Mouse (Mus musculus): Measurements from ENCODE around the gene Ap5b1. TPM values are rescaled to one million over a fixed set of nuclear protein-coding genes. Genes with fewer than 3 reads are reported as not detected.

Ap5b1 gene
- polyA plus RNA-seq, 1 experiment from 2014 or later, result 2.6 TPM

Other genes with a start within 250 kb of the Ap5b1 start
- gene Catsper1, start 232.3 kb upstream of the Ap5b1 start, polyA plus RNA-seq (2016; fragmentation: Nextera tagmentation; extraction: Ambion mirVana), result not detected in 2 replicates
- 0.24 and 0.65 TPM in 2 replicates for gene Cst6, start 218.5 kb upstream of the Ap5b1 start, polyA plus RNA-seq (2016; fragmentation: Nextera tagmentation; extraction: Ambion mirVana)
- gene Eif1ad, start 201.3 kb upstream of the Ap5b1 start, polyA plus RNA-seq (2016; fragmentation: Nextera tagmentation; extraction: Ambion mirVana), result 90.4 and 93.7 TPM in 2 replicates
- 570 and 593 TPM in 2 replicates for gene Banf1, start 200.9 kb upstream of the Ap5b1 start, polyA plus RNA-seq (2016; fragmentation: Nextera tagmentation; extraction: Ambion mirVana)
- gene Sart1, start 179.3 kb upstream of the Ap5b1 start, polyA plus RNA-seq (2016; fragmentation: Nextera tagmentation; extraction: Ambion mirVana), result 89.4 and 96.6 TPM in 2 replicates
- gene Tsga10ip, start 165.5 kb upstream of the Ap5b1 start, polyA plus RNA-seq (2016; fragmentation: Nextera tagmentation; extraction: Ambion mirVana), result 0.28 and 0.72 TPM in 2 replicates
- gene Drap1, start 143.0 kb upstream of the Ap5b1 start, polyA plus RNA-seq (2016; fragmentation: Nextera tagmentation; extraction: Ambion mirVana), result 222 and 242 TPM in 2 replicates
- 49.5 and 55.0 TPM in 2 replicates for gene AI837181, start 142.9 kb upstream of the Ap5b1 start, polyA plus RNA-seq (2016; fragmentation: Nextera tagmentation; extraction: Ambion mirVana)
- not detected in 2 replicates for gene Fosl1, start 120.5 kb upstream of the Ap5b1 start, polyA plus RNA-seq (2016; fragmentation: Nextera tagmentation; extraction: Ambion mirVana)
- gene Ccdc85b, start 110.1 kb upstream of the Ap5b1 start, polyA plus RNA-seq (2016; fragmentation: Nextera tagmentation; extraction: Ambion mirVana), result 6.2 and 7.4 TPM in 2 replicates
- 101 and 109 TPM in 2 replicates for gene Fibp, start 107.4 kb upstream of the Ap5b1 start, polyA plus RNA-seq (2016; fragmentation: Nextera tagmentation; extraction: Ambion mirVana)
- 1.1 and 1.5 TPM in 2 replicates for gene Ctsw, start 99.5 kb upstream of the Ap5b1 start, polyA plus RNA-seq (2016; fragmentation: Nextera tagmentation; extraction: Ambion mirVana)
- 75.8 and 80.6 TPM in 2 replicates for gene Efemp2, start 94.1 kb upstream of the Ap5b1 start, polyA plus RNA-seq (2016; fragmentation: Nextera tagmentation; extraction: Ambion mirVana)
- 41.1 and 45.1 TPM in 2 replicates for gene Mus81, start 79.6 kb upstream of the Ap5b1 start, polyA plus RNA-seq (2016; fragmentation: Nextera tagmentation; extraction: Ambion mirVana)
- gene Cfl1, start 77.6 kb upstream of the Ap5b1 start, polyA plus RNA-seq (2016; fragmentation: Nextera tagmentation; extraction: Ambion mirVana), result 3,028 and 3,069 TPM in 2 replicates
- not detected in 2 replicates for gene 1700020D05Rik, start 64.2 kb upstream of the Ap5b1 start, polyA plus RNA-seq (2016; fragmentation: Nextera tagmentation; extraction: Ambion mirVana)
- 6.3 and 8.4 TPM in 2 replicates for gene Snx32, start 57.5 kb upstream of the Ap5b1 start, polyA plus RNA-seq (2016; fragmentation: Nextera tagmentation; extraction: Ambion mirVana)
- gene Ovol1, start 7.4 kb upstream of the Ap5b1 start, polyA plus RNA-seq (2016; fragmentation: Nextera tagmentation; extraction: Ambion mirVana), result 0.83 and 1.3 TPM in 2 replicates
- 174 and 177 TPM in 2 replicates for gene Rnaseh2c, start 33.8 kb downstream of the Ap5b1 start, polyA plus RNA-seq (2016; fragmentation: Nextera tagmentation; extraction: Ambion mirVana)
- gene Kat5, start 42.2 kb downstream of the Ap5b1 start, polyA plus RNA-seq (2016; fragmentation: Nextera tagmentation; extraction: Ambion mirVana), result 59.7 and 60.7 TPM in 2 replicates
- 34.3 and 36.8 TPM in 2 replicates for gene Rela, start 69.5 kb downstream of the Ap5b1 start, polyA plus RNA-seq (2016; fragmentation: Nextera tagmentation; extraction: Ambion mirVana)
- 28.7 and 31.2 TPM in 2 replicates for gene Sipa1, start 95.7 kb downstream of the Ap5b1 start, polyA plus RNA-seq (2016; fragmentation: Nextera tagmentation; extraction: Ambion mirVana)
- 32.1 and 34.0 TPM in 2 replicates for gene Map3k11, start 120.7 kb downstream of the Ap5b1 start, polyA plus RNA-seq (2016; fragmentation: Nextera tagmentation; extraction: Ambion mirVana)
- 30.3 and 30.6 TPM in 2 replicates for gene Pcnx3, start 120.9 kb downstream of the Ap5b1 start, polyA plus RNA-seq (2016; fragmentation: Nextera tagmentation; extraction: Ambion mirVana)
- gene Kcnk7, start 136.3 kb downstream of the Ap5b1 start, polyA plus RNA-seq (2016; fragmentation: Nextera tagmentation; extraction: Ambion mirVana), result 0.19 and 0.23 TPM in 2 replicates
- gene Ehbp1l1, start 158.3 kb downstream of the Ap5b1 start, polyA plus RNA-seq (2016; fragmentation: Nextera tagmentation; extraction: Ambion mirVana), result 7.9 and 8.0 TPM in 2 replicates
- gene Fam89b, start 161.6 kb downstream of the Ap5b1 start, polyA plus RNA-seq (2016; fragmentation: Nextera tagmentation; extraction: Ambion mirVana), result 147 and 151 TPM in 2 replicates
- 3.4 and 3.5 TPM in 2 replicates for gene Ltbp3, start 172.9 kb downstream of the Ap5b1 start, polyA plus RNA-seq (2016; fragmentation: Nextera tagmentation; extraction: Ambion mirVana)
- 72.0 and 74.9 TPM in 2 replicates for gene Scyl1, start 203.4 kb downstream of the Ap5b1 start, polyA plus RNA-seq (2016; fragmentation: Nextera tagmentation; extraction: Ambion mirVana)